Mouse (Mus musculus) heart, adult 2 months (tissue): ENCODE results near the gene Mrc2.

Experiments used
- CTCF ChIP-seq: fragments of 200-600 bp; IDR thresholded peaks from 2 replicates; pipeline ENCODE4 v1.8.1; 2022; ENCODE audit warnings: antibody characterized with exemption, mild to moderate bottlenecking, moderate library complexity
- POLR2A ChIP-seq: fragments of 200-500 bp; IDR thresholded peaks from 2 replicates; pipeline ENCODE4 v1.6.1; 2011; ENCODE audit warnings: mild to moderate bottlenecking, low read depth, low read length, control low read depth; ENCODE audit not compliant: insufficient read depth

DNA sequence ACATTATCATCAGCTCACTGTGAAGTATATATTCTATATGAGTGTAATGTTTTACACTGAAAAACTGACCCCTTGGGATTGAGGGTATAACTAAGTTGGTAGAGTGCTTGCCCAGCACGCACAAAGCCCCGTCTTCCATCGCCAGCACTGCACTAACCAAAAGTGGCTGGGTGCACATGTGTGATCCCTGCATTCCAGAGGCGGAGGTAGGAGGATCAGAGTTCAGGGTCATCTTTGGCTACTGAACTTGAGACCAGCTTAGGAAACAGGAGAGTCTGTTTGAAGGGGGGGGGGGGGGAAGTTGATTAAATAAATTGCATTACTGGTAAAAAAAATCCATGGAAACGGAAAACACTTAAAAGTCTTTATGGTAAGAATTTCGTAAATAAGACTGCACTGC lies 12.0 kb upstream of the Mrc2 start:
- TF ChIP-seq POLR2A (no peak), CTCF (no peak)
